Mouse (Mus musculus): ENCODE results near the gene Nup210.
A peak's percentile ranks its signal among the peaks of the same experiment; 100 is the strongest.

Gene Nup210

DNA sequence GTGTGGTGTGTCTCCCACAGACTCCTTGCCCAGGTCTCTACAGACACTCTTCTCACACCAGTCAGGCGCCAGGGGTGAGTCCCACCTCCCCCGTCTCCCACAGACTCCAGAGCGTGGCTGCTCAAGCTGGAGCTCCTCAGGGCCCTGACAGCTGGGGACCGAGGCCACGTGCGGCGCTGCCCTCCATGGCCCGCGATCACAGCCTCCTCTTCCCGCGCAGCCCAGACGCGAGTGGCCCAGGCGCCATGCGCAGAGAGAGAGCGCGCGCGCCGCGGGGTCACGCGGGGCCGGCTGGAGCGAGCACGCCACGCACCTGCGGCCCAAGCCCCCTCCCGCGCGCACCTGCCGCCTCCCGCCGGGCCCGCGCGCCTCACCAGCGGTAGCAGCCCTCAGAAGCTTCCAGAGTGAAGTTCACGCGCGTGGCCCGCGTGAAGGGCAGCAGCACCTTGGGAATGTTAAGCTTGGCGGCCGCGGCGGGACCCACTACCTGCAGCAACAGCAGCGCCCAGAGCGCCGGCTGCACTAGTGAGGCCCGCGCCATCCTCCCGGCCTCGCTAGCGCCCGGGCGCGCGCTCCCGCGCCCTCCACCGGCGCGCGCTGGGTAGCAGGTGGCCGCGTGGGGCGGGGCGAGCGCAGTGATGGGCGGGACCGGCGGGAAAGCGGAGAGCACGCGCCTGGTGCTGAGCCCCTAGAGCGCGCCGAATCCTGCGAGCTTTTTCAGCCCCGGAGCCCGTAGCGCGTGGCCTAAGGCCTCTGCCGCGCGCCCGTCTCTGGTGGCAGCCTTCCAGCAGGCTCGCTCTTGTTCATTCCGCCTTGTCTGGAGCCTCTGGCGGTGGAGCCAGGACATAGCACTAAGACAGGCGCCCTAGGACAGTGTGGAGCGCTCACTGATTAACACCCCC, at the start of gene Nup210:
Nup210 (minus strand) TSS at position 586 of the 902 bp plus-strand sequence.
- peak; percentile 96 for DNase-seq (ENCODE audit: low spot score)

DNA sequence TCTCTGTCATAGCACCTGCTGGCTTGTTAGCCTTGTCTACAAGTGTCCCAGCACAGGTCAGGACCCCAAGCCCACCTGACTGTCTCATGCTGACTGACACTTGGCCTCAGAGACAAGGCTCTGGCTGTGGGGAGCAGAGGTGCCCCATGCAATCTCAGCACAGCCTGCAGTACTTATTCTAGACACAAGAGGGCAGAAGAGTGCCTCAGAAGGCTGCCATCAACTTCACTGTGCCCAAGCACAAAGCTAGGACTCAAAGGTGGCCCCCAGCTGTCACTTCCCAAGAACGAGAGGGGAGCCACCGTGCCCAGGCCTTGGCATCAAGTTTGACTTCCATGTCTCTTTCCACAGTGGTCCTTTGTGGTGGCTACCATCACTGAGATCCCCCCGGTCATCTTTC, 48.6 kb upstream of the Nup210 start:
- DNase-seq (ENCODE audit: low spot score), result peak; percentile 81

- no peak for DNase-seq (ENCODE audit: low spot score)
These were observed 48.0 kb upstream of the Nup210 start for GRCm38 (mm10) chr6:91164584-91164983.

DNA sequence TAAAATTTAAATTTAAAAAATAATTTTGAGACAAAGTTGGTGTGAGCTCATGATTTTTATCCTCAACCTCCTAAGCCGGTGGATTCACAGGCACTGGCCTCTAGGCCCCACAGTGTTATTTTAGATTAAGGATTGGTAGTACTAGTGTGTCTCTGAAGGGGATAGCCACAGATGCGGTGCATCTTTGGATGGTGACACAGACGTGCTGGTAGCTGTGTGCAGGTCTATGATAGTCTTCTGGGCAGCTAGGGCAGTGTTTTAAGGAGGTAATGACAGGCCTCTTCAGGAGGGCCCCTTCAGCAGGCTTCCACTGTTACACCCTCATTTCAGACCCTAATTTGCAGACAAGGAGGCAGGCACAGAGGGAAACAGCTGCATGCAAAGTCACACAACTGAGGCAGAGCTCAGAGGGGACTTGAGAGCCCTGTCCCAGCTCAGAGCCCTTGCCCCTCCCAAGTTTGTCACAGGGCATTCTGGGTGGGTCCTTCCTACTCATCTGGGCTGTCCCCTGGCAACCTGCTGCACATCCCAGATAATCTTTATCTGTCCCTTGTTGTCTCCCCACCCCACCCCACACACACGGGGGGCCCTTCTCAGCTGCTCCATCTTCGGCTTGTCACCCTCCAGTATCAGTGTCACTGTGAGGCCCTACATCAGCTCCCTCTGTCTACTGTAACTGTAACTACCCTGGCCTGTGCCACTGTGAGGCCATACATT, 46.7 kb upstream of the Nup210 start:
- DNase-seq (ENCODE audit: low spot score), result no peak

DNA sequence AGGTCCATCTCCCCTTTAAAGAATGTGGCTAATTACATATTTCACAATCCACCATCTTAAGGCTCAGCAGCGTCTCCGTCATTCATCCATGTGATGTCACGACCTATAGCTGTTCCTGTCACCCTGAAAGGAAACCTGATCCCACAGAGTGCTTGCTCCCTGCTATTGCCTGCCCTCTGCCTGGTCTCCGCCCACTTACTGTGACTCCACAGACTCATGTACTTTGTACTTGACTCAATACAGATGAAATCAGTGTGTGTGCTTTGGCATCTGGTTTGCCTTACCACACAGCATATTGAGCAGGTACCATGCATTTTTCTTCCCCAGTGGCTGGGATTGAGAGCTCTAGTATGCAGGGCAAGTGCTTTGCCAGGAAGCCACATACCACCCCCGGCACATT, 45.7 kb upstream of the Nup210 start:
- no peak for DNase-seq (ENCODE audit: low spot score)

DNA sequence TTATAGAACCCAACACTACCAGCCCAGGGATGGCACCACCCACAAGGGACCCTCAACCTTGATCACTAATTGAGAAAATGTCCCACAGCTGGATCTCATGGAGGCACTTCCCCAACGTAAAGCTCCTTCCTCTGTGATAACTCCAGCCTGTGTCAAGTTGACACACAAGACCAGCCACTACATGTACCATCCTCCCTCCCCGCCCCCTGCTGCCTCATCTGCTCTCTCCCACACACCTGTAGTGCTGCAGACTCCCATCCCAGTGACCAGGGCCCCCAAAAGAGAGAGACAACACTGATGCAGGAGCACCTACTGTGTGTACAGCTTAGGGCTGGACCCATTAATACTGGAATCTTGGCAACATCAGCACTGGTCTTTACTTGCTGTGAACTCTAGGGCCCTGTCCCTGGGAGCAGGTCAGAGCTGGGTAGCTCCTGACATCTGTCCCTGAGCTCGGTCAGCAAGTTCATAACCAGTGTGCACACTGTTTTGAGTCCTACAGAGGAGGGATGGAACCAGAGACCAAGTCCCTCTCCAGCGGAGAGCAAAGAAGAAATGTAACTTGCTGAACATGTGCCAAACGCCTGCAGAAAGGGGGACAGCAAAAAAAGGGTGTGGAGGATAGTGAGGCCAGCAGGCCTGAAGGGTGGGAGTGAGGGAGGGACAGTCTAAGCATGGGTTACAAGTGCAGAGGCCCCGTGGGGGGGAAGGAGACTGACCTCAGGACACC, 45.0 kb upstream of the Nup210 start:
- DNase-seq (ENCODE audit: low spot score), result no peak

GRCm38 (mm10) chr6:91160976-91161375, 44.3 kb upstream of the Nup210 start:
- DNase-seq (ENCODE audit: low spot score), result no peak

DNA sequence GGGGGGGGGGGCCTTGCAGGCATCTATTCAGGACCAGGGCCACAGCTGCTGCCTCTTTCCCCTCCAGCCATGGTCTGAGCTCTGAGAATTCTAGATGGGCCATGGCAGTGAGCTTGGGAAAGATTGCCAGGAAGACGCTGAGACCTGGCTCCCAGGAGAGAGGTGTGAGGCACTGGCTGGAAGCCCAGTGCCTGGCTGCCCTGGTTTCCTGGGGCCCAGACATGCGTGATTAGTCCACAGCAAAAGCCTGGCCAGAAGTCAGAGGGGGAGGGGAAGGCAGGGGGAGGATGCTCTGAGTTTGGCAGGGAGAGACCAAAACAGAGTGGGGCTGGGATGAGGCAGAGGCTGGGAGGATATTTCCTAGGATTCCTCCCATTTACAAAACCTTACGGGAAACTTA, 43.8 kb upstream of the Nup210 start:
- no peak for DNase-seq (ENCODE audit: low spot score)

- no peak for DNase-seq (ENCODE audit: low spot score)
These were observed 42.4 kb upstream of the Nup210 start for GRCm38 (mm10) chr6:91159047-91159446.

DNA sequence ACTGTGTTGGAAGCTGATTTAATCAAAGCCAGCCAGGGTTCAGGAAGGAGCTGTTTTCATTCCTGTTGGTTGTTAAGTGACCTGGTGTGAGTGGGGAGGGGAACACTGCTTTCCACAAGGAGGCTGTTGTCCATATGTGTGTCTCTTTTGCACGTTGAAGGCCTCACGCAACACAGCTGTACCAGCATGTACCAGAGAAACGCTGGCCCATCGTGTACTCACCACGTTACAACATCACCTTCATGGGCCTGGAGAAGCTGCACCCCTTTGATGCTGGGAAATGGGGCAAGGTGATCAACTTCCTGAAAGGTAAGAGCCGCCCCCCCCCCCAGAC, 40.6 kb upstream of the Nup210 start:
- no peak for DNase-seq (ENCODE audit: low spot score)

DNA sequence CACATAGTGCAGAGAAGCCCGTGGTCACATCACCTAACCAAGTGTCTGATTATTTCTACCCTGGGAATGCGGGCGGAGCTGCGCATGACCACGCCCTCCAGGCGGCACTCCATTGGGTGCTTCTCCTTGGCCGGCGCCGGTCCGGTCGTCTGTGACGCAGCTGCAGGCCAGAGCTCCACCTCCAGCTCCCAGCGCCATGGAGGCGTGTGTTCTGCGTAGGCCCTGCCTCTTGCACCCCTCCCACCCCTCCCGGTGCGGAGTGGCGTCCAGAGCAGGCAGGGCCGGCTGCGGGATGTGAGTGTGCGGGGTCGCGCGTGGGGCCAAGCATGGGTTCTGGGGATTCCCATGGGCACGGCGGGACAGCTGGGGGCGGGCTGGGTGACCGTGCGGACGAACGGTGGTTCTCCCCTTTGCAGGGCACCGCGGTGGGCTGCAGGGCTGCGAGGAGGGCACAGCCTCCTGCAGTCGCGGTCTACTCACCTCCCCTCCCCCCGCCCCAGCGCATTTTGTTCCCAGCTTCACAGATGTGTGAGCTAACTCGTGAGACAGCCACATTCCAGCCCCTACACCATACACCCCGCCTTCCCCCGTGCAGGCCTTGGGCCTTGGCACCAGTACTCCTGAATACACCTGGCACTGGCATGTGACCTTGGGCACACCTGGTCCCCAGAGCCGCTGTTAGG, 40.1 kb upstream of the Nup210 start, which contains the start of gene Hdac11:
Hdac11 (plus strand) TSS at position 112 of the 683 bp plus-strand sequence.
- DNase-seq (ENCODE audit: low spot score), result peak; percentile 91

GRCm38 (mm10) chr6:91156062-91156461, 39.4 kb upstream of the Nup210 start:
- no peak for DNase-seq (ENCODE audit: low spot score)

- DNase-seq (ENCODE audit: low spot score), result no peak
These were observed 38.7 kb upstream of the Nup210 start for GRCm38 (mm10) chr6:91155286-91155685.

GRCm38 (mm10) chr6:91154685-91155084, 38.1 kb upstream of the Nup210 start:
- no peak for DNase-seq (ENCODE audit: low spot score)

GRCm38 (mm10) chr6:91153549-91154064, 37.0 kb upstream of the Nup210 start:
- peak; percentile 43 for DNase-seq (ENCODE audit: low spot score)

DNA sequence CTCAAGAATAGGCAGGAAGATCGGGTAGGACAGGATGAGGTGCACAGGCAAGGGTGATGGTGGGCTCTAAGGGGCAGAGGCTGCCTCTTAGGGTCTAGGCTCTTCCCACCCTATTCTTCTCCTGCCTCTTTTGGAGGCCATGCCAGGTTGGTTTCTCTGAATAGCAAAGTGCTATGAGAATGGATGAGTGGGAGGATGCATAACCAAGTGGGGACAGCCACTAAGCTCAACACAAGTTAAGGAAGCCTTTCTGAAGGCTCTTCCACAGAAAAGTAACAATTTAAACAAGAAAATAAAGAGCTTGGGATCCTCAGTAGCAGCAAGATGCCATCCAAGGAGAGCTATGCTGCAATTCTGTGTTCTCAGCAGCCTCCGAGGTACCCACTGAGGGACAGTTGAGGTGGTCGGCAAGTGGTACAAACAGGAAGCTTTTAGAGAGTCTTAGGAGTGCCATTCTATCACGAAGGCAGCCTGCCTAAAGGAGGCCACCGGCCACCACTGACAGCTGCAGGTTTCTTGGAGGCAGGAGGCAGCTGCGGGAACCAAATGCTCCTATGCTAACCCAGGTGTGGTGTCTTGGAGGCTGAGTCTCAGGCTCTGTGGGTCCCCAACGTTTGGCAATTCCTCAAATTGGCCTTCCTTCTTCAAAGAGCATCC, 36.4 kb upstream of the Nup210 start:
- peak; percentile 30 for DNase-seq (ENCODE audit: low spot score)

- no peak for DNase-seq (ENCODE audit: low spot score)
These were observed 30.6 kb upstream of the Nup210 start for GRCm38 (mm10) chr6:91147152-91147770.

GRCm38 (mm10) chr6:91146443-91147151, 30.0 kb upstream of the Nup210 start:
- no peak for DNase-seq (ENCODE audit: low spot score)

DNA sequence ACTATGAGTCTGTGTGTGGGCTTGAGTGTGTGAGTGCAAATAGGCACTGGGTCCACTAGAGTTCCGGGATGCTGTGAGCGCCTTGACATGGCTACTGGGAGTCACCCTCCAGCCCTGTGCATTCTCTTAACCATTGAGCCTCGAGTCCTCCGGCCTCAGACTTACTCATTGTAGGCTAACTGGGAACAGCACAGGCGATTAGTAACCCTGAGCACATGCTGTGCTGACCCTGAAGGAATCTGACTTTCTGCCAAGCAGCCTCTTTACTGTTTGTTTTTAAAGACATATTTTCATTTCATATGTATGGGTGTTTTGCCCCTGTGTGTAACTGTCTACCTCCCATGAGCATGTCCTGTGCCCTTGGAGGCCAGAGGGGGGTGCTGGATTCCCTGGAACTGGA, 28.9 kb upstream of the Nup210 start:
- DNase-seq (ENCODE audit: low spot score), result no peak

- no peak for DNase-seq (ENCODE audit: low spot score)
These were observed 28.4 kb upstream of the Nup210 start for GRCm38 (mm10) chr6:91145056-91145455.

Measured in testis, postnatal 10 days (tissue).